Mouse (Mus musculus) midbrain, embryonic 13.5 days (tissue): ENCODE data around the gene Nkx2-5. TPM values are rescaled to one million over a fixed set of nuclear protein-coding genes. Genes with fewer than 3 reads are reported as not detected.
A peak's percentile ranks its signal among the peaks of the same experiment; 100 is the strongest.

Experiments used
- ATAC-seq: fragments of 200-750 bp; cut with Nextera tagmentation; 2 replicates; pipeline ENCODE4 v1.8.0; 2017; ENCODE audit warnings: mild to moderate bottlenecking, moderate TSS enrichment, moderate library complexity
- H3K27ac ChIP-seq: fragments of 300-500 bp; sonication (generic); 2 replicates; pipeline ENCODE4 v1.5.1; 2015; ENCODE audit warnings: inconsistent platforms, mild to moderate bottlenecking, moderate library complexity
- H3K27me3 ChIP-seq: fragments of 300-500 bp; sonication (generic); 2 replicates; pipeline ENCODE4 v1.6.1; 2015; ENCODE audit warnings: mild to moderate bottlenecking, inconsistent platforms
- H3K36me3 ChIP-seq: fragments of 300-500 bp; sonication (generic); 2 replicates; pipeline ENCODE4 v1.6.1; 2015; ENCODE audit warnings: mild to moderate bottlenecking, inconsistent platforms
- H3K4me1 ChIP-seq: fragments of 300-500 bp; sonication (generic); replicated peaks from 2 replicates; pipeline ENCODE4 v1.6.1; 2015; ENCODE audit warnings: inconsistent platforms
- H3K4me2 ChIP-seq: fragments of 300-500 bp; sonication (generic); replicated peaks from 2 replicates; pipeline ENCODE4 v1.6.1; 2015; ENCODE audit warnings: moderate library complexity, mild to moderate bottlenecking, inconsistent platforms
- H3K4me3 ChIP-seq: fragments of 300-500 bp; sonication (generic); replicated peaks from 2 replicates; pipeline ENCODE4 v1.5.1; 2015; ENCODE audit warnings: mild to moderate bottlenecking, inconsistent platforms
- H3K9ac ChIP-seq: fragments of 300-500 bp; sonication (generic); replicated peaks from 2 replicates; pipeline ENCODE4 v1.6.1; 2015; ENCODE audit warnings: mild to moderate bottlenecking, inconsistent platforms
- H3K9me3 ChIP-seq: fragments of 300-500 bp; sonication (generic); 2 replicates; pipeline ENCODE4 v1.6.1; 2016; ENCODE audit warnings: mild to moderate bottlenecking, inconsistent platforms
- WGBS: fragments of 180-500 bp; shearing (Covaris S2); methylation state at CpG from one replicate; pipeline ENCODE4 v1.1.7; 2015; 5-methylcytosine and 5-hydroxymethylcytosine counted together
- polyA plus RNA-seq: library from polyadenylated mRNA; unstranded; fragments of >200 nt; fragmentation: Nextera tagmentation; extraction: Ambion mirVana; gene quantifications from 2 replicates; pipeline ENCODE4 v1.2.1, GENCODE M21; 2015

The Nkx2-5 gene
- polyA plus RNA-seq, 1 experiment from 2014 or later = not detected

DNA sequence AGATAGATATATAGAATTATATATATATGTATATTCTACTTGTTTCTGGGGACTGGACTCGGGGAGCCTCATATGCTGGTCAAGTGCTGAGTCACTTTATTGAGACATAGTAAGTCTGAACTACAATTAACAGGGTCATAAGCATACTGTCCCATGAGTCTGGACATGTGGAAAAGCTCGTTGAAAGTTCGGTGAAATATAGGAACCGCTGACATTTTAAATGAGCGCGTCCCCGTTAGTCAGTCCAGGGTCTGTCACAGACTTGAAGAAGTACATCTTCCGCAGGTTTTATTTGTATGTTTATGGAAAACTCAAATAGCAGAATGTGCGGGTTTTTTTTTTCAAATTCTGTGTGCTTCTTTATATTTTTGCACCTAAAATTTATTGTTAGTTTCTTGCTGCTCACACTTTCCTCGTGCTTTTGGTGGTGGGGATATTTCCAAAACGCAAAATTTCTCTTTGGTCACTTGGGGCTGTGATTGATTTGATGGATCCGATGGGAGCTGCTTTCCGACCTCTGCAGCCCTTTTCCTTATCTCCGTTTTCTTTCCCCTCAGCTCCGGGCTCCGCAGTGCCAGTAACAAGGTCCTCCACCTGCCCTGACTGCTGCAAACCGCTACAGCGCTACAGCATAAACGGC, 4.4 kb upstream of the Nkx2-5 start:
- Histone ChIP-seq H3K9me3 (no peaks in the 10 kb centered on the region), H3K36me3 (no peaks in the 10 kb centered on the region), H3K4me1 (peaks cover 14% of the 10 kb centered on the region), H3K4me2 (peak overlapping the region; percentile 37), H3K9ac (no peak overlapping the region), H3K27ac (no peak overlapping the region), H3K27me3 (peaks cover 91% of the 10 kb centered on the region), H3K4me3 (peak overlapping the region; percentile 21)
- WGBS = 2% methylated on average over 19 of the region's 19 CpGs
- no peak for ATAC-seq

DNA sequence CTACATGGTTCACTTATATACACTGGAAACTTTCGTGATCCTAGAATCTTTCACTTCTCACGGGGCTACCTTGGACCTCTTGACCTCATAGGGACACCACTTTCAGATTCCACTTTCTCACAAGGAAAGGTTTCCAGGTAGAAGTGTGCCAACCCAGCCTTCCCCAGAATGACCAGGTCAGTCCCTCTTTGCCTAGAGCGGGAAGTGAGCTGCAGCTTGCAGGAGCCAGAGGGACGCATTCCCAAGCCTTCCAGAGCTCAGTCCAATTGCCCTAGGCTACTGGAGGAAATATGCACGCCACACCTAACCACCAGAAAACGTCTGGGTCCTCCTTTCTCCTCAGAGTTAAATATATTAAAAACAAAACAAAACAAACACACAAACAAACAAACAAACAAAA, 3.4 kb upstream of the Nkx2-5 start:
- Histone ChIP-seq H3K4me1 (peaks cover 14% of the 10 kb centered on the region), H3K9ac (no peak overlapping the region), H3K4me2 (no peak overlapping the region), H3K4me3 (no peak overlapping the region), H3K36me3 (no peaks in the 10 kb centered on the region), H3K27ac (no peak overlapping the region), H3K9me3 (no peaks in the 10 kb centered on the region), H3K27me3 (peaks cover 92% of the 10 kb centered on the region)
- WGBS = 2% methylated on average over 6 of the region's 6 CpGs
- ATAC-seq = no peak

DNA sequence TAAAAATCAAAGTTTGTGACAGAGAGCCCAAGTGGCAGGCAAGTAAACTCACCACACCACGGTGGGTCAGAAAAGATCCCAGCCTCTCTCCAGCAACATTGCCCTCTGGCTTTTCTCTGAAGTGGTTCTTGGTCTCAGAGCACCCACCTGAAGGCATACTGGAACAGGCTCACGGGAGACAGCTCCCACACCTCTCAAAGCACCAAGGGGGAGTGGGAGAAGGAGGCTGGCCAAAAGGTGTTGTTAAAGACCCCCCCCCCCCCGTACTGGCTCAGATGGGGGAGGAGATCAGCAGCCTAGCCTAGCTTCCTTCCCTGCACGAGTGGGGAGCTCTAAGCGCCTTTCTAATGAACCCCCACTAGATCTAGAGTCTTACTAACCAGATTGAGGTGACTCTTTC, 3.0 kb upstream of the Nkx2-5 start:
- no peak overlapping the region for H3K4me2 ChIP-seq
- peaks cover 14% of the 10 kb centered on the region for H3K4me1 ChIP-seq
- ATAC-seq = no peak
- H3K36me3 ChIP-seq = no peaks in the 10 kb centered on the region
- H3K4me3 ChIP-seq = no peak overlapping the region
- H3K27me3 ChIP-seq = peaks cover 92% of the 10 kb centered on the region
- no peak overlapping the region for H3K9ac ChIP-seq
- 2% methylated on average over 5 of the region's 5 CpGs for WGBS
- H3K27ac ChIP-seq = no peak overlapping the region
- H3K9me3 ChIP-seq = no peaks in the 10 kb centered on the region

DNA sequence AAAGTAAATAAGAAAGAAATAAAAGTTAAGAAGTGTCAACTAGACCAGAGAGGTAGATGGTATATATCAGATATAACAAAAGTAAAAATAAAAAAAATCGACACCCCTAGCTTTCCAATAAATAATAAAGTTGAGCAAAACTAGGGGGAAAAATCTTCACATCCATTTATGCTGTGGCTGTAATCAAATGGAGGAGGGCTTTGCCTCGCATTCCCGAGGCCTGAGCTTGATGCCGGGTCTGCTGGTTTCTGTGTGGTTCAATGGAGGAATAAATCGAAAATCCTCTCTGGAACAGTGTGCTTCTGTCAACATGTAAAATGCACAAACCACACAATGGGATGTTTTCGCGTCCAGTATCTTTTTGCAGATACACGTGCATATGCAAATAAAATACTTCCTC, 1.6 kb upstream of the Nkx2-5 start:
- Histone ChIP-seq H3K27me3 (peaks cover 92% of the 10 kb centered on the region), H3K27ac (no peak overlapping the region), H3K9ac (no peak overlapping the region), H3K4me3 (no peak overlapping the region), H3K4me1 (peaks cover 14% of the 10 kb centered on the region), H3K4me2 (no peak overlapping the region), H3K36me3 (no peaks in the 10 kb centered on the region), H3K9me3 (no peaks in the 10 kb centered on the region)
- ATAC-seq = no peak
- 7% methylated on average over 8 of the region's 8 CpGs for WGBS

DNA sequence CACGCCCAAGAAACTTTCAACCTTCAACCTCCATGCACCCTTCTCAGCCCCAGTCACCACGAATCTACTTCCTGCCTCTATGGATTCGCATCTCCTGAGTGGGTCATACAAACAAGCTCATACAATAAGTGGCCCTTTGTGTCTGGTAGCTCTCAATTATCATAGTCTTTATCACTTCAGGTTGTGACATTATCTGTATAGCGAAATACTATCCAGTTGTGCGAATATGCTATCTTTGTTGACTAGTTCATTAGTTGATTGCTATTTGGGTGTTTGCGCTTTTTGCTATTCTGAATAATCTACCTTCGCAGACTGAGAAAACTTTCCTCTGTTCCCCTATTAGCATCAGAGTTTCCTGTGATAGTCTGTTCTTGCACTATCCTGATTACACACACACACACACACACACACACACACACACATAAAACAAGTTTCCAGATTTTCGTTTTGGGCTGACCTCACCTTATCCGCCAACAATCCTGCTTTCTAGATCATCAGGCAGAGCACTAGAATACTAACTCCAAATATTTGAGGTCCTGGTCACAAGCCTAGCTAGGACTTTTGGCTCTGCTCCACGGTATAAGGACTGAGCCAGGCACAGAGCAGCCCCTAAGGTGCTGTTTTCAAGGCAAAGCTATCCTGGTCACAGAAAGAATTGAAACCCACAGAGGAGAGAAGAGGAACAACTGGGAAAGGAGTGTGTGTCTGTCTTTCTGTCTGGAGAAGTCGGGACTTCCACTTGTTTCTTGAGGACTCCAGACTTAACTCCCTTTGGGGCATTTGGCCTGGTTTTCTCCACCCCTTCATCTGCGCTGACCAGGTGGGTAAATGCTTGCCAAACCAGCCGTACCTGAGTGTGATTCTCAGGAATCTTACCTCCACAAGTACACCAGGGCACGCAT, 591 bp upstream of the Nkx2-5 start:
- Histone ChIP-seq H3K9me3 (no peaks in the 10 kb centered on the region), H3K4me3 (no peak overlapping the region), H3K27me3 (peaks cover 92% of the 10 kb centered on the region), H3K9ac (no peak overlapping the region), H3K36me3 (no peaks in the 10 kb centered on the region), H3K4me2 (no peak overlapping the region), H3K4me1 (peaks cover 14% of the 10 kb centered on the region), H3K27ac (no peak overlapping the region)
- no peak for ATAC-seq
- WGBS = 3% methylated on average over 14 of the region's 14 CpGs

DNA sequence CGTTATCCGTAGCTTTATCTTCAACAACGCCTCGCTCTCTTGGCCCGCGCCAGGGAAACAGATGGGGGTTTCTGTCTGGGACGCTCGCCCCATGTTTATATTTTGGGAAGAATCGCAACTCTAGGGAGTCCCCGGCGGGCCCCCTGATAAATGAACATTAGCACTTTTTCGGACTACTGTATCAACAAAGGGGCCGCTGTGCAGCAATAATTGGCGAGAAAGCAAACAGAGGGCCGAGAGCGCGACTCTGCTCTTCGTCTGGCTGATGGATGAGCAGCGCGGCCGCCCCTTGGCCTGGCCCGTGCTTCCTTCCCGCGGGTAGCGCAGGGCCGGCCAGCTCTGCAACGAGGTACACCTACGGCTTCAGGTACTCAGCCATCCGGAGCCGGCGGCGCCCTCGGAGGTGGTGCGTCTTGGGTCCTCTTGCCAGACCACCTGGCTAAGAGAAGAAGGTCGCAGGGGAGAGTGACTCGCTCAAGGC, 398 bp downstream of the Nkx2-5 start:
- WGBS = under 1% methylated on average over 36 of the region's 36 CpGs
- Histone ChIP-seq H3K4me2 (no peak overlapping the region), H3K27ac (no peak overlapping the region), H3K27me3 (peaks cover 92% of the 10 kb centered on the region), H3K9ac (no peak overlapping the region), H3K36me3 (no peaks in the 10 kb centered on the region), H3K4me1 (peaks cover 7% of the 10 kb centered on the region), H3K4me3 (no peak overlapping the region), H3K9me3 (no peaks in the 10 kb centered on the region)
- no peak for ATAC-seq

DNA sequence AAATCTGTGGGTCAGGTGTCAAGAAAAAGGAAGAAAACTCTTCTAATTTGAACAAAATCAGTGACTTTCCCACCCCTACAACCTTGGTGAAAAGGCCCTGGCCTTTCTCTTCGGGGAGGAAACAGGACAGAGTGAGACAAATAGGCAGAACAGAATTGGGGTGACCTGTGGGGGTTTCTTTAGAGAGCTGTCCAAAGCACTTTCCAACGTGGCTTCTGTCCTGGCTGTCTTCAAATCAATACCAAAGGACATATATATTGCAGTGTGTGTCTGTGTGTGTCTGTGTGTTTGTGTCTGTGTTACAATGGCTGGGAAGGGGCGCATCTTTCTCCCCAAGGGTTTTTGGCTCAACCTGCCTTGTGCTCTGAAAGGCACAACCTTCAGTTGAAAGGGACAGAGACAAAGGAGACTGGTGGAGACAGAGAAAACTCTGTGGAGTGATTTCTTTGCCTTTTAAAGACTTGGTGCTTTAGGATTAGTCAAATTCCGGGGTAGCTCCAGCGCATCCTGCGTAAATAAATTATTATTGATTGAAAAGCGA, 1.0 kb downstream of the Nkx2-5 start:
- no peak overlapping the region for H3K27ac ChIP-seq
- no peak for ATAC-seq
- no peaks in the 10 kb centered on the region for H3K9me3 ChIP-seq
- H3K4me1 ChIP-seq = peaks cover 10% of the 10 kb centered on the region
- H3K4me2 ChIP-seq = no peak overlapping the region
- WGBS = 2% methylated on average over 7 of the region's 7 CpGs
- H3K9ac ChIP-seq = no peak overlapping the region
- peaks cover 94% of the 10 kb centered on the region for H3K27me3 ChIP-seq
- H3K4me3 ChIP-seq = no peak overlapping the region
- H3K36me3 ChIP-seq = no peaks in the 10 kb centered on the region

DNA sequence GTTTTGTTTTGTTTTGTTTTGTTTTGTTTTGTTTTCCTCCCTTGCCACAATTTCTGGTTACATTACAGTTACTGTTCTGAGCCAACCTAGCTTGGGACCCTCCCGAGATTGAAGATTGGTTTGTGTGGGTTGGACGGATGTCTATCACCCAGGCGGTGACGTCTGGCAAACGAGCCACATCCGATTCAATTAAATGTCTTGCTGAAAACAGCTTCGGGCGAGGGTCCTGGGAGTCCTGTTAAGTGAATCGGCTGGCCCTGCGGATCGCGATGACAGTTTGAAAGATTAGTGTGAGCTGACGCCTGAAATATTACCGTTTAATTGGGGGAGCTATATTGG, 1.6 kb downstream of the Nkx2-5 start:
- Histone ChIP-seq H3K4me3 (no peak overlapping the region), H3K9ac (no peak overlapping the region), H3K4me1 (peaks cover 10% of the 10 kb centered on the region), H3K4me2 (no peak overlapping the region), H3K36me3 (no peaks in the 10 kb centered on the region), H3K9me3 (no peaks in the 10 kb centered on the region), H3K27me3 (peaks cover 95% of the 10 kb centered on the region), H3K27ac (no peak overlapping the region)
- ATAC-seq = no peak
- WGBS = under 1% methylated on average over 14 of the region's 14 CpGs

DNA sequence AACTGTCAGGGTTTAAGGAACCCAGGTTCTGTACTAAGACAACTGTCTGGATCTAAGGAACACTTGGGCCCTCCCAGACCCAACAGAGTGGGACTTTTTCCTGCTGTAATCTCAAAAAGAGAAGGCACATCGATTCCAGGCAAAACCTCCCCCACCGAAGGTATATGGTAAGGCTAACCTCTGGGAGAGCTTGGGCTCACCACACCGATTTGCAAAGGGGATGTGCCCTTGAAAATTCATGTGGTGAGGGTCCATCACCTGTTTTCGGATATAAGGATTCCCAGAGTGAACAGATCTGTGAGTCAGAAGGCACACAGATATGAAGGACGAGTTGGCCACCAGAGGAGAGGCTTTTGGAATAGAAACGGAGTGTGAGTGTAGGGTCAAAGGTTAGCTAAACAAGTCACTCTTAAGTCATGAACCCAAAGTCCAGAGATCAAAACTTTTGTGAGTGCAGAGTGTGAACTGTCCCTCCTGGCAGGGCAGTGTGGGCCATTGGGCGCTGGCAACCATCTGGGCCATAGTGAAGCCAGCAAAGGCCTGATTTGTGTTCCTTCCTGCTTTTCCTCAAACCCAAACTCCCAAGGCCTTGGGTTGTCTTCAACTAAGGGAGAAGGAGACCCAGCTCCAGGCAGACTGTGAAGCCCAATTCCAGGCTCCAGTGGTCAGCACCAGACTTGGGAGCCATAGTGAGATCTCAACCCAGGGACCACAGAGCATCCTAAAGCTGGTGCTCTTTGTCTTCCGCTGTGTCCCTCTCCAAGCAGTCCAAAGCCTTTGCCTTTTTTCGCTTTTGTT, 2.2 kb downstream of the Nkx2-5 start:
- Histone ChIP-seq H3K36me3 (no peaks in the 10 kb centered on the region), H3K4me2 (no peak overlapping the region), H3K9ac (no peak overlapping the region), H3K27ac (no peak overlapping the region), H3K9me3 (no peaks in the 10 kb centered on the region), H3K4me3 (no peak overlapping the region), H3K27me3 (peaks cover 95% of the 10 kb centered on the region), H3K4me1 (peaks cover 10% of the 10 kb centered on the region)
- ATAC-seq = no peak
- 2% methylated on average over 9 of the region's 9 CpGs for WGBS

DNA sequence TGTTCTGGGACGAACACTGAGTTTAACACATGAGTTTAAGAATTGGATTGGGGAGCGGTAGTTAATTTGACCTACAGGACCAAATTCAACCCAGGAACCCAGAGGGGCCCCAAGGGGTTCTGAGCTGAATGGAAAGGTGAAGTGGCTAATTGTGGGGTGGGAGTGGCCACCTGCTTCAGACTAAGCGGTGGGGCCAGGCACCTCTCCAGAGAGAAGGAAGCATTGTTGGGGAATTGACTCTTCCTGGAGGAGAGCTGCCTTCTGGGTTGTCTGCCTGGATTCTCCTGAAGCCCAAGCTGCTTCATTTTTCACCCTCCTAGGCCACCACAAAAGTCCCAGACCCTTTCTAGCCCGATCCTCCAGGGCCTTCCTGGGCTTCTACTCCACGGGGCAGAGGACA, 2.8 kb downstream of the Nkx2-5 start:
- H3K27ac ChIP-seq = no peak overlapping the region
- no peak overlapping the region for H3K4me3 ChIP-seq
- ATAC-seq = no peak
- H3K9me3 ChIP-seq = no peaks in the 10 kb centered on the region
- peaks cover 10% of the 10 kb centered on the region for H3K4me1 ChIP-seq
- H3K36me3 ChIP-seq = no peaks in the 10 kb centered on the region
- no peak overlapping the region for H3K4me2 ChIP-seq
- 2% methylated on average over 5 of the region's 5 CpGs for WGBS
- no peak overlapping the region for H3K9ac ChIP-seq
- peaks cover 96% of the 10 kb centered on the region for H3K27me3 ChIP-seq

DNA sequence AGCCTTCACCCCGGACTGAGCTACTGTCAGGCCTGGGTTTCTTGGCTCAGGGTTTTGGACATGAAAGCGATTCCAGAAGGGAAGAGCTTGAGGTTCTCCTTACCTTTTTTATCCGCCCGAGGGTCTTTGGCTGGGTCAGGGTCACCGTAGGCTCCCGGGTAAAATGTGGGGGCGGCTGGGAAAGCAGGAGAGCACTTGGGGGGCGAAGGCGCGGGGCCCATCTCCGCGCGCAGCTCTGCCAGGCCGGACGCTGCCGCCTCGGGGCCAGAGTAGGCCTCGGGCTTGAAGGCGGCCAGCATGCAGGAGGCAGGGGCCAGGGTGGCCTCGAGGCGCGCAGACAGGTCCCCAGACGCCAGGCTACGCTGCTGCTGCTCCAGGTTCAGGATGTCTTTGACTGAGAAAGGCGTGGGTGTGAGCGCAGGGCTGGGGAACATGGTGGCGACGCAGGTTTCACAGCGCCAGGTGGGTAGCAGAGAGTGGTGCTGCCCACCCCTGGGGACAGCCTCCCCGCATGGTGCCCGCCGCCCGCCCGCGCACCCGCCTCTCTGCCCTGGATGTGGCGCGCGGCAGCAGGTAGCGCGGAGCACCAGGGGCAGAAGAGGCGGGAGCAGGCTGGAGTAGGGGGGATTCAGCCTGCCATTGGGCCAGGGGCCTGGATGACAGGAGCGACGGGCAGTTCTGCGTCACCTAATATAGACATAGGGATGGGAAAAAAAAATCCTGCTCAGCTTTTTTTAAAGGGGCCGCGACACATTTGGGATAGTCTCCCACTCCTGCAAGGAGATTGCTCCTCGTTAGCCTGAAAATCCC, 3.7 kb downstream of the Nkx2-5 start:
- peaks cover 99% of the 10 kb centered on the region for H3K27me3 ChIP-seq
- under 1% methylated on average over 48 of the region's 48 CpGs for WGBS
- H3K4me3 ChIP-seq = no peak overlapping the region; the same call in 1 of the 2 replicates
- H3K4me2 ChIP-seq = no peak overlapping the region
- no peaks in the 10 kb centered on the region for H3K36me3 ChIP-seq
- no peak overlapping the region for H3K27ac ChIP-seq
- no peak overlapping the region for H3K9ac ChIP-seq
- ATAC-seq = no peak
- no peaks in the 10 kb centered on the region for H3K9me3 ChIP-seq
- peaks cover 10% of the 10 kb centered on the region for H3K4me1 ChIP-seq
